Comparison of ENCODE assay signal across 8 mouse cellular contexts in the genomic region with DNA sequence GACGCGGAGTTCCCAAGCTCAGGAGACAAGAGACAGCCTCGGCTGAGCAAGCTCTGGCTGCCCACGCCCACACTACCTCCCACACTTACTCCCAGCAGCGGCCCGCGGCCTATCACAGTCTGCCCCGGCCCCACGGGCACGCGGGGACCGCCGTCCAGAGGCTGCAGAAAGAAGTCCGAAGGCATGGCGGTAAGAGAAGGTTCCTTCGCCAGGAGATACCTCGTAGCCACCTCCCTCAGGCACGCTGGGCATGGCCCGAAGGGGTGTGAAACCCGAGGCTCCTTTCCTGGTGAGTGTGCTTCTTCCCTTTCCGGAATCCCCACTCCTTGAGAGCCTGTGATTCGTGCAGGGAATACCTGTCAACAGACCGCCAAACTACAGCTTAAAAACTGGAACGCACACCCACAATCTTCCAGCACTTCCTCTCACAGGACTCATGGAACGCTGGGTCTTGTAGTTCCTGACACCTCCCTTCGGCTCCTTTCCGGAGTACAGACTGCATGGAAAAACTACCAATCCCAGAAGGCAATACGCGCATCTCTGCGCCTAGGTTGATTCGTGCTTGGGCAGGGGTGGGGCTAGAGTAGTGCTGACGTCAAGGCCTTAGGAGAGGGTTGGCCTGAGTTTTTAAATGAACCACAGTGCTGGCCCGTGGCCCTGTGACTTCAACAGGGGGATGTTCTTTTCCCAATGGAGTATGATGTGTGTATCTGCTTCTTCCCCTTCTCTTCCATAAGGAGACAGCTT. TPM values are rescaled to one million over a fixed set of nuclear protein-coding genes. Genes with fewer than 3 reads are reported as not detected.
DNase-seq lines count a peak whose midpoint lies in the region; ATAC-seq and TF ChIP-seq lines count a peak whose summit lies in the region.

A gene (minus strand): TSS at position 423 of the 747 bp plus-strand sequence.

- H3K36me3 ChIP-seq in megakaryocyte, embryonic 14.5 days (replicated peaks; ENCODE audit: low read length) = peaks cover 16% of the 10 kb centered on the region

- no peak within 1 kb of the TSS for H3K27ac ChIP-seq in cortical plate, adult 2 months (ENCODE audit: insufficient read depth, low read length)

- TF ChIP-seq POLR2A in cortical plate, adult 2 months (IDR thresholded peaks at IDR 0.05; ENCODE audit: extremely low read depth, insufficient read depth, low read length) = peak; percentile 52

- TF ChIP-seq CTCF in cortical plate, adult 2 months (IDR thresholded peaks at IDR 0.05; ENCODE audit: extremely low read depth, insufficient read depth, low read length) = no peak

- peak; percentile 77 to 87 for DNase-seq in gastrocnemius, adult 8-10 months (ENCODE audit: low spot score in 2 of 2)
- peak; percentile 97 for DNase-seq in hindlimb bud, embryonic 11.5 days (ENCODE audit: extremely low spot score, low read depth, low spot score)
- DNase-seq in left cerebral cortex, adult 8-10 months (ENCODE audit: low spot score in 2 of 2) = peak; percentile 73 to 95
- peak; percentile 94 to 96 for DNase-seq in right cerebral cortex, postnatal 10 days (ENCODE audit: low spot score in 2 of 2)
- peak; percentile 62 for DNase-seq in urinary bladder, postnatal 25 days (ENCODE audit: low spot score)

- ATAC-seq in activated CD4-positive, CD25-positive, alpha-beta regulatory T cell, adult 4 months = peak; percentile 100

- H3K9me3 ChIP-seq in megakaryocyte, embryonic 14.5 days = no peaks in the 10 kb centered on the region

- peaks cover 1% of the 10 kb centered on the region; the same call in 1 of the 2 replicates for H3K4me1 ChIP-seq in cortical plate, adult 2 months (ENCODE audit: control insufficient read depth, insufficient read depth, low read length)
- H3K4me1 ChIP-seq in megakaryocyte, embryonic 14.5 days = peaks cover 62% of the 10 kb centered on the region

- peaks cover 7% of the 10 kb centered on the region for H3K27me3 ChIP-seq in megakaryocyte, embryonic 14.5 days (replicated peaks)

- H3K4me3 ChIP-seq in cortical plate, adult 2 months (ENCODE audit: insufficient read depth, low read length) = peak within 1 kb of the TSS; percentile 44
- peak within 1 kb of the TSS; percentile 94 for H3K4me3 ChIP-seq in megakaryocyte, embryonic 14.5 days (replicated peaks)

RNA-seq across cellular contexts. Expression of the gene that starts here (rescaled TPM):
- 1 to 10 TPM; 4.0 to 4.7 TPM for polyA plus RNA-seq in activated CD4-positive, CD25-positive, alpha-beta regulatory T cell, adult 4 months (2017; shearing (Covaris generic))
- polyA plus RNA-seq in cortical plate, adult 2 months (2012; rRNA removed) = 4.6 and 5.0 TPM in 2 replicates
- 1 to 10 TPM; 2.3 to 3.1 (median 2.8) TPM for total RNA-seq in gastrocnemius, adult 8-10 months (2022)
- 10 to 100 TPM in 1 of 4 experiments, 1 to 10 TPM in 3; 8.2 to 10.3 (median 9.2) TPM for total RNA-seq in left cerebral cortex, adult 8-10 months (2022)
- 4.5 and 5.3 TPM in 2 replicates for polyA plus RNA-seq in megakaryocyte, embryonic 14.5 days (2012; ENCODE audit: insufficient read depth, low replicate concordance)
